Mouse (Mus musculus) lung, embryonic 14.5 days (tissue): ENCODE results near the gene Crtc2. TPM values are rescaled to one million over a fixed set of nuclear protein-coding genes. Genes with fewer than 3 reads are reported as not detected.

ENCODE experiments used
- ATAC-seq: fragments of 200-750 bp; cut with Nextera tagmentation; 2 replicates; pipeline ENCODE4 v1.8.0; 2017; ENCODE audit warnings: mild to moderate bottlenecking, moderate TSS enrichment, moderate library complexity; ENCODE audit not compliant: insufficient read depth
- DNase-seq: peaks from one replicate; pipeline ENCODE4 v3.0.0-alpha.2; 2015
- H3K27ac ChIP-seq: fragments of 300-500 bp; sonication (generic); 2 replicates; pipeline ENCODE4 v1.5.1; 2014; ENCODE audit warnings: low read depth, mild to moderate bottlenecking, moderate library complexity
- H3K27me3 ChIP-seq: fragments of 300-500 bp; sonication (generic); 2 replicates; pipeline ENCODE4 v1.6.1; 2014; ENCODE audit warnings: low read length, control low read depth; ENCODE audit not compliant: insufficient read depth
- H3K36me3 ChIP-seq: fragments of 300-500 bp; sonication (generic); 2 replicates; pipeline ENCODE4 v1.6.1; 2014; ENCODE audit warnings: control low read depth; ENCODE audit not compliant: insufficient read depth
- H3K4me1 ChIP-seq: fragments of 300-500 bp; sonication (generic); 2 replicates; pipeline ENCODE4 v1.6.1; 2014; ENCODE audit warnings: antibody characterized with exemption, control low read depth; ENCODE audit not compliant: insufficient read depth
- H3K4me2 ChIP-seq: fragments of 300-500 bp; sonication (generic); 2 replicates; pipeline ENCODE4 v1.6.1; 2014; ENCODE audit warnings: mild to moderate bottlenecking
- H3K4me3 ChIP-seq: fragments of 300-500 bp; sonication (generic); 2 replicates; pipeline ENCODE4 v1.5.1; 2014; ENCODE audit warnings: low read depth, low read length
- H3K9ac ChIP-seq: fragments of 300-500 bp; sonication (generic); 2 replicates; pipeline ENCODE4 v1.6.1; 2014
- H3K9me3 ChIP-seq: fragments of 300-500 bp; sonication (generic); 2 replicates; pipeline ENCODE4 v1.6.1; 2016; ENCODE audit warnings: low read depth, low read length, control low read depth
- CTCF ChIP-seq: IDR thresholded peaks from 2 replicates; pipeline ENCODE4 v1.5.1; 2016; ENCODE audit warnings: antibody characterized with exemption, low read depth
- WGBS: fragments of 180-500 bp; shearing (Covaris S2); extraction: QIAGEN DNeasy Blood & Tissue Kit; methylation state at CpG from one replicate; pipeline ENCODE4 v1.1.7; 2014; 5-methylcytosine and 5-hydroxymethylcytosine counted together
- polyA plus RNA-seq: library from polyadenylated mRNA; unstranded; fragments of >200 nt; fragmentation: Nextera tagmentation; extraction: Ambion mirVana; gene quantifications from 2 replicates; pipeline ENCODE4 v1.2.1, GENCODE M21; 2014

The Crtc2 gene
- 19.3 and 19.6 TPM in 2 replicates for polyA plus RNA-seq

DNA sequence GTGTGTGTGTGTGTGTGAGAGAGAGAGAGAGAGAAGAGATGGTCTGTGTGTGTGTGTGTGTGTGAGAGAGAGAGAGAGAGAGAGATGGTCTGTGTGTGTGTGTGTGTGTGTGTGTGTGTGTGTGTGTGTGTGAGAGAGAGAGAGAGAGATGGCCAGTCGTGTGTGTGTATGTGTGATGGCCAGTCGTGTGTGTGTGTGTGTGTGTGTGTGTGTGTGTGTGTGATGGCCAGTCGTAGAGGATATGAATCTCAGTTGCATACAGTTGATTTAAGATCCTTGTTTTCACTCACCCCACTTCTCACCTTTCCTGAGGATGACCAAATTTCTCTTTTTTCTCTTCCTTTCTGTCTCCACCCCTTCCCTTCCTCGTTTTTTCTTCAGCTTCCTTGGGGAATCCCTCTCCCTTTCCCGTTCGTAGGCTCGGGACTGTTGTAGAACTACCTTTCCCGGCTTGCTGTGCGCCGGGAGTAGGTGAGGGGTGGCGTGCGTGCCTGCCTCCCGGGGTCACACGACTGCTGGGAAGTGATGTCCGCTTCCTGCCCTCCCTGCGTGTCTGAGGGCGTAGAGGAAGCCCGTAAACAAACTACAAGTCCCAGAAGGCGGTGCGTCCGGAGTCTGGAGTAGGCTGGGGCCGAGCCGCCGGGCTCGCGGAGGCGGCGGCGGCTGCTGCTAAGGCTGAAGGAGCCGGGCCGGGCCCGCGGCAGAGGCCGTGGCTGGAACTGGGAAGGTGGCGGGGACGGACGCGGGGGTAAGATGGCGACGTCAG is at the start of gene Crtc2:
TSS of gene Crtc2 (plus strand) at position 511 of the 766 bp plus-strand sequence.
- Histone ChIP-seq H3K4me2 (peak within 1 kb of the TSS; percentile 88), H3K4me3 (peak within 1 kb of the TSS; percentile 86), H3K27me3 (no peaks in the 10 kb centered on the region), H3K27ac (peak within 1 kb of the TSS; percentile 85), H3K9me3 (no peaks in the 10 kb centered on the region), H3K36me3 (peaks cover 36% of the 10 kb centered on the region), H3K9ac (peak within 1 kb of the TSS; percentile 85), H3K4me1 (peaks cover 4% of the 10 kb centered on the region)
- peak; percentile 98 for ATAC-seq
- TF ChIP-seq CTCF: no peak
- peak; percentile 98 for DNase-seq
- WGBS: under 1% methylated on average over 40 of the region's 40 CpGs

DNA sequence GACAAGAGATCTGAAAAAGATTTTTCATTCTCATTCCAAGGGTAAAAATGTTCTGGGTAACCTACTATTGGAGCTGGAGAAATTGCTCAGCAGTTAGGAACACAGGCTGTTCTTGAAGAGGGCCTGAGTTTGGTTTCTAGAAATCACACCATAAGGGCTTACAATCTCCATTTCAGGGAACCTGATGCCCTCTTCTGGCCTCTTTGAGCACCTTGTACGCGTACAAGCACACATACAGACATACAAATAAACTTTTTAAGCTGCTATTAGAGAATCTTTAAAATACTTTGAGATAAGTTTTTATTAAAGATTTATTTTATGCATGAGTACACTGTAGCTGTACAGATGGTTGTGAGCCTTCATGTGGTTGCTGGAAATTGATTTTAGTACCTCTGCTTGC is 49.4 kb upstream of the Crtc2 start:
- H3K27ac ChIP-seq: no peak overlapping the region
- no peaks in the 10 kb centered on the region for H3K27me3 ChIP-seq
- H3K36me3 ChIP-seq: peaks cover 23% of the 10 kb centered on the region
- no peak for DNase-seq
- TF ChIP-seq CTCF: no peak
- no peak overlapping the region for H3K9ac ChIP-seq
- H3K9me3 ChIP-seq: no peaks in the 10 kb centered on the region
- no peaks in the 10 kb centered on the region for H3K4me1 ChIP-seq
- no peak for ATAC-seq
- no peak overlapping the region for H3K4me3 ChIP-seq
- 94% methylated on average over 2 of the region's 2 CpGs for WGBS
- no peak overlapping the region for H3K4me2 ChIP-seq

- H3K9ac ChIP-seq: no peak overlapping the region
- no peak overlapping the region for H3K4me2 ChIP-seq
- peaks cover 55% of the 10 kb centered on the region for H3K36me3 ChIP-seq
- H3K4me3 ChIP-seq: no peak overlapping the region
- no peak for TF ChIP-seq CTCF
- H3K27me3 ChIP-seq: no peaks in the 10 kb centered on the region
- H3K27ac ChIP-seq: no peak overlapping the region
- 72% methylated on average over 2 of the region's 2 CpGs for WGBS
- ATAC-seq (no peak), DNase-seq (no peak)
- peaks cover 13% of the 10 kb centered on the region for H3K4me1 ChIP-seq
- H3K9me3 ChIP-seq: no peaks in the 10 kb centered on the region
These were observed 45.3 kb upstream of the Crtc2 start for GRCm38 (mm10) chr3:90208662-90209061.

- no peaks in the 10 kb centered on the region for H3K27me3 ChIP-seq
- H3K4me2 ChIP-seq: no peak overlapping the region
- ATAC-seq: no peak
- peaks cover 18% of the 10 kb centered on the region for H3K4me1 ChIP-seq
- no peak overlapping the region for H3K9ac ChIP-seq
- TF ChIP-seq CTCF: no peak
- WGBS: 87% methylated on average over 5 of the region's 5 CpGs
- H3K27ac ChIP-seq: no peak overlapping the region
- no peaks in the 10 kb centered on the region for H3K9me3 ChIP-seq
- H3K36me3 ChIP-seq: peaks cover 55% of the 10 kb centered on the region
- DNase-seq: no peak
- no peak overlapping the region for H3K4me3 ChIP-seq
These were observed 43.9 kb upstream of the Crtc2 start for GRCm38 (mm10) chr3:90209908-90210566.

DNA sequence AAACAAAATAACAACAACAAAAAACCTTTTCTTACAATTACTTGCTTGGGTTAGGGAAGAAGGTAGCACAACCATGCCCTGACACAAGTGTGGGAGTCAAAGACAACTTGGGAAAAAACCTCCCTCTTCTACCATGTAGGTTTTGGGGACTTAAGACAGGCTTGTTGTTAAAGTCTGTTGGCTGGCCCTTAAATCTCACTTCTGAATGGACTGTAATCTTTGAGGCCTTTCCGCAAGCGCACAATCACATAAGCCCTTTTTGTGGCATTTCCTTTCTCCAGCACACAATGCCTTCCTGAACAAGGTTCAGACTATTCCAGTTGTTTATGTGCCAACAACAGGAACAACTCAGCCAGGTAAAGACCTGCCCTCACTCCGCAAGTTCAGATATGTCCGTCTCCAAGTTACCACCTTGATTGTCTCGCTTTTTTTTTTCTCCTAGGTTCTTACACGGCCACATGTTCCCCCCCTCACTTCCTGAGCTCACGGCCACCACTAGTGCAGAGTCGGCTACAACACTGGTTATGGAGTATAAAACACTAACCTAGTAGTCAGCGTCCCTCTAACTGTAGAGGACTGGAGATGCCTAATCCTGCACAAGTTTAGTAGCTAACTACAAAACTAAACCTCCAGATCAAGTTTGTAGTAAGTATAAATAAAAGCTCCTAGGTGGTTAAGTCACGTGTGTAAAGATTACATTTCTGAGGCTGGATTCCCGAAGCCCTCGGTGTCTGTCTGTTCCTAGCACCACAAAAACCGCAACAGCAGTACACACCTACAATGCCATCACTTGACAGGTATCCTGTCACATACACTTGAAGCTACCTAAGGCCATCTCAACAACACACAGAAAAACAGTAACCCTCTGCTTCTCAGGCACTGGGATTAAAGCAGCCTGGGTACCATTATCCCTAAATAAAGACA is 42.2 kb upstream of the Crtc2 start:
- no peak overlapping the region for H3K27ac ChIP-seq
- peak overlapping the region; percentile 95 for H3K9ac ChIP-seq
- peaks cover 55% of the 10 kb centered on the region for H3K36me3 ChIP-seq
- H3K4me1 ChIP-seq: peaks cover 18% of the 10 kb centered on the region
- H3K9me3 ChIP-seq: no peaks in the 10 kb centered on the region
- peak overlapping the region; percentile 71 for H3K4me3 ChIP-seq
- DNase-seq: no peak
- no peaks in the 10 kb centered on the region for H3K27me3 ChIP-seq
- ATAC-seq: no peak
- WGBS: 73% methylated on average over 13 of the region's 13 CpGs
- H3K4me2 ChIP-seq: peak overlapping the region; percentile 98
- no peak for TF ChIP-seq CTCF

DNA sequence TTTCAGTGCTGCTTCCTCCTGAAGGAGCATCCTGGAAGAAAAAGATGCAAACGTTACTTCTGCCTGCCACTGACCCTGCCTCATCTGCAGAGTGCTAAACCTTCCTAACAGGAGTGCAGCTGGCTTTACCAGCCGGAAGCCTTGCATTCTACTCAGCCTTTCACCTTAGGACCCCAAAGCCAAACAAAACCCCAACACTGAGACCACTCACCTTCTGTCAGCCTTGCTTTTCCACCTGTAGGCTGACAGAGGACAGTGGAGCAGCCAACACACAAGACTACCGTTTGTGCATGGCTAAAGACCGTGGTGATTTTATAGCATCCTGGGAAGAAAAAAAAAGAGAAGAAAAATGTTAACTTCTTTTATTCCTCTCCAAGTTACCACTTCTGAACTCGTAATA is 41.2 kb upstream of the Crtc2 start:
- H3K27me3 ChIP-seq: no peaks in the 10 kb centered on the region
- ATAC-seq (no peak), DNase-seq (no peak)
- peak overlapping the region; percentile 95 for H3K9ac ChIP-seq
- peaks cover 50% of the 10 kb centered on the region for H3K36me3 ChIP-seq
- WGBS: 8% methylated on average over 5 of the region's 5 CpGs
- H3K4me3 ChIP-seq: peak overlapping the region; percentile 71
- peak overlapping the region; percentile 98 for H3K4me2 ChIP-seq
- no peaks in the 10 kb centered on the region for H3K9me3 ChIP-seq
- peaks cover 18% of the 10 kb centered on the region for H3K4me1 ChIP-seq
- peak overlapping the region; percentile 90 for H3K27ac ChIP-seq
- no peak for TF ChIP-seq CTCF
